Mouse (Mus musculus): ENCODE data around the gene Hrh2. TPM values are rescaled to one million over a fixed set of nuclear protein-coding genes. Genes with fewer than 3 reads are reported as not detected.

The Hrh2 gene
- polyA plus RNA-seq, 1 experiment = 0.53 TPM

GRCm38 (mm10) chr13:54181947-54182346 lies 10.0 kb upstream of the Hrh2 start:
- DNase-seq = no peak
- H3K36me3 ChIP-seq (ENCODE audit: control insufficient read depth, insufficient read depth, low read length) = no peaks in the 10 kb centered on the region
- WGBS = 94% methylated on average over 4 of the region's 4 CpGs
- no peak overlapping the region for H3K27ac ChIP-seq (ENCODE audit: insufficient read depth, low read depth, low read length)
- H3K4me1 ChIP-seq (ENCODE audit: control insufficient read depth, insufficient read depth, low read length) = no peaks in the 10 kb centered on the region
- no peak overlapping the region for H3K4me3 ChIP-seq (ENCODE audit: insufficient read depth, low read depth, low read length)
- no peaks in the 10 kb centered on the region for H3K27me3 ChIP-seq (replicated peaks; ENCODE audit: control insufficient read depth, insufficient read depth, low read length)
- no peak for TF ChIP-seq POLR2A (IDR thresholded peaks at IDR 0.05; ENCODE audit: low read depth, low read length)
- no peak for TF ChIP-seq CTCF (conservative IDR thresholded peaks at IDR 0.05; ENCODE audit: insufficient read depth, insufficient read length, low read depth, low read length)

DNA sequence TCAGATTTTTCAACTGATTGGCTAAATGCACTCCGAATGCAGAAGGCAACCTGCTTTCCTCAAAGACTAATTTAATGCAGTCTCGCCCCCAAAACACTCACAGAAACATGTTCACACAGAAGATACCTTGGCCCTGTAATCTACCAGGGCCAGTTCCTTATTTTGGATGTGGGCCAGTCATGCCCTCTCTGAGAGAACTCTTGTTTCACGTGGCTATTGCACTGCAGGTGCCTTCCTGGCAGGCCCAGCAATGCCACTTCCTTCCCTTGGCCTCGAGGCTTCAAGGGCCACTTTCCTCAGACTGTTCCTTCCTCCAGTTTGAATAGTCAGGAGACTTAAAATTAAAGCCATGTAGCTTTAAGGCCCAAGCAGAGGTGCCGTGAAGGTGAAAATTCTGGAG lies 5.5 kb upstream of the Hrh2 start:
- TF ChIP-seq CTCF (conservative IDR thresholded peaks at IDR 0.05; ENCODE audit: insufficient read depth, insufficient read length, low read depth, low read length) (no peak), POLR2A (IDR thresholded peaks at IDR 0.05; ENCODE audit: low read depth, low read length) (no peak)
- H3K27me3 ChIP-seq (replicated peaks; ENCODE audit: control insufficient read depth, insufficient read depth, low read length) = no peaks in the 10 kb centered on the region
- WGBS = 73% methylated on average over 5 of the region's 5 CpGs
- H3K4me3 ChIP-seq (ENCODE audit: insufficient read depth, low read depth, low read length) = no peak overlapping the region
- no peaks in the 10 kb centered on the region for H3K4me1 ChIP-seq (ENCODE audit: control insufficient read depth, insufficient read depth, low read length)
- DNase-seq = no peak
- H3K36me3 ChIP-seq (ENCODE audit: control insufficient read depth, insufficient read depth, low read length) = no peaks in the 10 kb centered on the region
- H3K27ac ChIP-seq (ENCODE audit: insufficient read depth, low read depth, low read length) = no peak overlapping the region

- 79% methylated on average over 7 of the region's 7 CpGs for whole genome bisulfite sequencing
- Histone ChIP-seq H3K27me3 (replicated peaks; ENCODE audit: control insufficient read depth, insufficient read depth, low read length) (no peaks in the 10 kb centered on the region), H3K27ac (ENCODE audit: insufficient read depth, low read depth, low read length) (no peak overlapping the region), H3K4me1 (ENCODE audit: control insufficient read depth, insufficient read depth, low read length) (no peaks in the 10 kb centered on the region), H3K4me3 (ENCODE audit: insufficient read depth, low read depth, low read length) (no peak overlapping the region), H3K36me3 (ENCODE audit: control insufficient read depth, insufficient read depth, low read length) (no peaks in the 10 kb centered on the region)
- no peak for TF ChIP-seq POLR2A (IDR thresholded peaks at IDR 0.05; ENCODE audit: low read depth, low read length)
- no peak for TF ChIP-seq CTCF (conservative IDR thresholded peaks at IDR 0.05; ENCODE audit: insufficient read depth, insufficient read length, low read depth, low read length)
- DNase-seq = no peak
These were observed 3.7 kb upstream of the Hrh2 start for GRCm38 (mm10) chr13:54188190-54188706.

DNA sequence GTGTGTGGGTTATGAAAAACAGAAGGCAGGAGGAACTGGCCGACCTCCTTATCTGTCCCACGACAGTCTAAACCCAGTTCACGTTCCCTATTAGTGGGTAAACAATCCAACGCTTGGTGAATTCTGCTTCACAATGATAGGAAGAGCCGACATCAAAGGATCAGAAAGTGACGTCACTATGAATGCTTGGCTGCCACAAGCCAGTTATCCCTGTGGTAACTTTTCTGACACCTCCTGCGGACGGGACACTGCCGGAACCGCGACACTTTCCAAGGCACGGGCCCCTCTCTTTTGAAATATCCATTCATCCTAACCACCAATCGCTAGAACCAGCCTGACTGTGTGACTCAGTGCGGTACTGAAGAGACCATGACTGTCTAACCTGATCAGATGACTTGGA lies 2.0 kb upstream of the Hrh2 start:
- no peaks in the 10 kb centered on the region for H3K27me3 ChIP-seq (replicated peaks; ENCODE audit: control insufficient read depth, insufficient read depth, low read length)
- 78% methylated on average over 14 of the region's 14 CpGs for WGBS
- H3K4me1 ChIP-seq (ENCODE audit: control insufficient read depth, insufficient read depth, low read length) = no peaks in the 10 kb centered on the region
- no peaks in the 10 kb centered on the region for H3K36me3 ChIP-seq (ENCODE audit: control insufficient read depth, insufficient read depth, low read length)
- no peak overlapping the region for H3K27ac ChIP-seq (ENCODE audit: insufficient read depth, low read depth, low read length)
- H3K4me3 ChIP-seq (ENCODE audit: insufficient read depth, low read depth, low read length) = no peak overlapping the region
- DNase-seq = no peak
- TF ChIP-seq POLR2A (IDR thresholded peaks at IDR 0.05; ENCODE audit: low read depth, low read length) (no peak), CTCF (conservative IDR thresholded peaks at IDR 0.05; ENCODE audit: insufficient read depth, insufficient read length, low read depth, low read length) (no peak)

DNA sequence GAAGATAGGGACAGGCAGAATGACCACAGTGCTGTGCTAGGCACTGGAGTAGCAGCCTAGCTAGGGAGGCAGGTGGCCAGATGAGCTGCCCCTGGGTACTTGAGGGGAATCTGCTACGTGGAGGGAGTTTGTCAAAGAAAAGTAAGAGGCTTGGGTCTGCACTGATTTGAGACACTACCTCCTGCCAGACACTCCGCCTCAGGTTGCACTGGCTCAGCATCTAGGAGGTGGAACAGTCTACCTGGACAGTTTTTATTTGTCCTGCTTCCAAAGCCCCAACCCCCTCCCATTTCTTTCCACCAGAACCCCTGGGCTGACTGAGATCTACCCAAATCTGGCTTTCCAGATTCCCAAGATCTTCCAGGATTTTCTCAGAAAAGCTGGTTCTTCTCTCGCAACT lies 748 bp upstream of the Hrh2 start:
- no peaks in the 10 kb centered on the region for H3K27me3 ChIP-seq (replicated peaks; ENCODE audit: control insufficient read depth, insufficient read depth, low read length)
- no peak overlapping the region for H3K4me3 ChIP-seq (ENCODE audit: insufficient read depth, low read depth, low read length)
- no peak for DNase-seq
- H3K4me1 ChIP-seq (ENCODE audit: control insufficient read depth, insufficient read depth, low read length) = no peaks in the 10 kb centered on the region
- no peak overlapping the region for H3K27ac ChIP-seq (ENCODE audit: insufficient read depth, low read depth, low read length)
- 80% methylated on average over 3 of the region's 3 CpGs for WGBS
- no peaks in the 10 kb centered on the region for H3K36me3 ChIP-seq (ENCODE audit: control insufficient read depth, insufficient read depth, low read length)
- TF ChIP-seq CTCF (conservative IDR thresholded peaks at IDR 0.05; ENCODE audit: insufficient read depth, insufficient read length, low read depth, low read length) = no peak
- no peak for TF ChIP-seq POLR2A (IDR thresholded peaks at IDR 0.05; ENCODE audit: low read depth, low read length)

DNA sequence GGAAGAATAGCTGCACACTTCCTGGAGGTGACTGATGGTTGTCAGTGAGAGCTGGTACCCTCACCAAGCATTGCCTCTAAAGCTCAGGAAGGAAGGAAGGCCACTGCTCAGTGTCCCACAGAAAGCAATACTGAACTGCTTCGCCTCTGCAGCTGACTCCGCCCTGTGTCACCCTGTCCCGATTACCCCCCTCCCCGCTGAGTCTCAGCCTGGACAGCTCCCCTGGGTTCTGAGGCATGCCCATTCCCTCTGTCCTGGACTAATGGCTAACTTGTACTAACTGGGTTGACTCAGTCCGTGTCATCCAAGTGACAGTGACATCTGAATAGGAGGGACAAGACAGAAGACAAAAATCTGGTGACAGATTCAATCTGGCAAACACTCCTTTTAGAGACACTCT lies 1.7 kb downstream of the Hrh2 start:
- H3K27ac ChIP-seq (ENCODE audit: insufficient read depth, low read depth, low read length) = no peak overlapping the region
- no peak overlapping the region for H3K4me3 ChIP-seq (ENCODE audit: insufficient read depth, low read depth, low read length)
- DNase-seq = no peak
- H3K36me3 ChIP-seq (ENCODE audit: control insufficient read depth, insufficient read depth, low read length) = no peaks in the 10 kb centered on the region
- WGBS = 24% methylated on average over 5 of the region's 5 CpGs
- TF ChIP-seq POLR2A (IDR thresholded peaks at IDR 0.05; ENCODE audit: low read depth, low read length) = no peak
- no peak for TF ChIP-seq CTCF (conservative IDR thresholded peaks at IDR 0.05; ENCODE audit: insufficient read depth, insufficient read length, low read depth, low read length)
- H3K27me3 ChIP-seq (replicated peaks; ENCODE audit: control insufficient read depth, insufficient read depth, low read length) = no peaks in the 10 kb centered on the region
- no peaks in the 10 kb centered on the region for H3K4me1 ChIP-seq (ENCODE audit: control insufficient read depth, insufficient read depth, low read length)

- no peaks in the 10 kb centered on the region for H3K4me1 ChIP-seq (ENCODE audit: control insufficient read depth, insufficient read depth, low read length)
- no peaks in the 10 kb centered on the region for H3K36me3 ChIP-seq (ENCODE audit: control insufficient read depth, insufficient read depth, low read length)
- H3K27me3 ChIP-seq (replicated peaks; ENCODE audit: control insufficient read depth, insufficient read depth, low read length) = no peaks in the 10 kb centered on the region
- H3K4me3 ChIP-seq (ENCODE audit: insufficient read depth, low read depth, low read length) = no peak overlapping the region
- WGBS = 52% methylated on average over 9 of the region's 9 CpGs
- no peak for TF ChIP-seq CTCF (conservative IDR thresholded peaks at IDR 0.05; ENCODE audit: insufficient read depth, insufficient read length, low read depth, low read length)
- no peak for TF ChIP-seq POLR2A (IDR thresholded peaks at IDR 0.05; ENCODE audit: low read depth, low read length)
- no peak for DNase-seq
- no peak overlapping the region for H3K27ac ChIP-seq (ENCODE audit: insufficient read depth, low read depth, low read length)
These were observed 7.1 kb downstream of the Hrh2 start for GRCm38 (mm10) chr13:54199000-54199399.

All from kidney, adult 2 months (tissue).